Mouse (Mus musculus) liver, embryonic 16.5 days (tissue): ENCODE data around the gene Gpr161. TPM values are rescaled to one million over a fixed set of nuclear protein-coding genes. Genes with fewer than 3 reads are reported as not detected.

Source experiments
- ATAC-seq: fragments of 200-750 bp; cut with Nextera tagmentation; 2 replicates; pipeline ENCODE4 v1.8.0; 2017; ENCODE audit warnings: low read depth, mild to moderate bottlenecking, moderate number of reproducible peaks, moderate library complexity
- H3K27ac ChIP-seq: fragments of 300-500 bp; sonication (generic); 2 replicates; pipeline ENCODE4 v1.5.1; 2014; ENCODE audit warnings: mild to moderate bottlenecking, low read length
- H3K27me3 ChIP-seq: fragments of 300-500 bp; sonication (generic); 2 replicates; pipeline ENCODE4 v1.6.1; 2014; ENCODE audit warnings: low read depth, low read length, mixed read lengths; ENCODE audit not compliant: control insufficient read depth, insufficient read depth
- H3K36me3 ChIP-seq: fragments of 300-500 bp; sonication (generic); 2 replicates; pipeline ENCODE4 v1.6.1; 2014; ENCODE audit warnings: mild to moderate bottlenecking; ENCODE audit not compliant: control insufficient read depth, insufficient read depth
- H3K4me1 ChIP-seq: fragments of 300-500 bp; sonication (generic); 2 replicates; pipeline ENCODE4 v1.6.1; 2014; ENCODE audit warnings: low read depth, low read length, mixed read lengths; ENCODE audit not compliant: control insufficient read depth
- H3K4me2 ChIP-seq: fragments of 300-500 bp; sonication (generic); 2 replicates; pipeline ENCODE4 v1.6.1; 2014; ENCODE audit warnings: low read depth, low read length, mixed read lengths
- H3K4me3 ChIP-seq: fragments of 300-500 bp; sonication (generic); 2 replicates; pipeline ENCODE4 v1.5.1; 2014; ENCODE audit warnings: low read depth, mild to moderate bottlenecking, low read length
- H3K9ac ChIP-seq: fragments of 300-500 bp; sonication (generic); 2 replicates; pipeline ENCODE4 v1.6.1; 2014; ENCODE audit warnings: low read depth, low read length
- H3K9me3 ChIP-seq: fragments of 300-500 bp; sonication (generic); replicated peaks from 2 replicates; pipeline ENCODE4 v1.6.1; 2016; ENCODE audit warnings: low read length; ENCODE audit not compliant: control insufficient read depth
- WGBS: fragments of 180-500 bp; shearing (Covaris S2); extraction: QIAGEN DNeasy Blood & Tissue Kit; methylation state at CpG from one replicate; pipeline ENCODE4 v1.1.7; 2014; ENCODE audit not compliant: insufficient replicate concordance; 5-methylcytosine and 5-hydroxymethylcytosine counted together
- polyA plus RNA-seq: library from polyadenylated mRNA; unstranded; fragments of >200 nt; fragmentation: Nextera tagmentation; extraction: Ambion mirVana; gene quantifications from 2 replicates; pipeline ENCODE4 v1.2.1, GENCODE M21; 2015

Gene Gpr161
- polyA plus RNA-seq, 1 experiment from 2014 or later: 0.07 TPM

DNA sequence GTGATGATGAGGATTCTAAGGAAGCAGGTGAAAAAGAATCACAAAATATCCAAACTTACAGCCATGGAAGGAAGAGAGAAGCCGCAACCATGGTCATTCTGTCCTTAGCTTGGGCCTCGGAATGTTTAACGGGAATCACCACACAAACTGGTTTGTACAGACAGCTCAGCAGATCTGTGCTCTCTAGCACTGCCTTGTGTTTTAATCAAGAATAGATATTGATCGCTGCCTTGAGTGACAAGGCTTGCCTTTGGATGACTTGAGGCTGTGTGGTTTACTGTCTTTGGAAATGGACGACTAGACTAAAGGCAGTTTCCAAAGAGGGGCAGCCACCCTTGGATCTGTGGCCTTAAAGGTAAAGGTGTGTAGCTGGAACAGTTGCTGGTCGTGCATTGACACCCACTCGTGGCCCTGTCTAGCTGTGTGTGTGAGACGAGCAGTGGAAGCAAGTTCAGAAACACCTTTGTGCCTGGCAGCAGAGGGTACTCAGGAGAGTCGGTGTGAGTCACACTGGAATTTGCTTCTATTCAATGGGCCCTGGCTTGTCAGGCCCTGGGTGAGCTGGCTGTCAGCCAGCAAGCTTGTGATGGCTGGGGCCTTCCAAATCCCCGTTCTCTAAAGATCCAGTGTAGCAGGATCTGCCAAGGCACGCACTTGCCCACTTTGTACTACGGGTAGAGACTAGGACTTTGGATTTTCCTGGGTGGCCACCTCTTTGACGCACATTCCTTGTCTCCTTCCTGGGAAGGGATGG lies 7.0 kb downstream of the Gpr161 start:
- Histone ChIP-seq H3K4me2 (no peak overlapping the region), H3K4me1 (no peaks in the 10 kb centered on the region; the same call in 1 of the 2 replicates), H3K27me3 (no peaks in the 10 kb centered on the region), H3K36me3 (no peaks in the 10 kb centered on the region), H3K9ac (no peak overlapping the region), H3K4me3 (no peak overlapping the region), H3K27ac (no peak overlapping the region), H3K9me3 (no peaks in the 10 kb centered on the region)
- no peak for ATAC-seq
- 66% methylated on average over 13 of the region's 13 CpGs for WGBS

DNA sequence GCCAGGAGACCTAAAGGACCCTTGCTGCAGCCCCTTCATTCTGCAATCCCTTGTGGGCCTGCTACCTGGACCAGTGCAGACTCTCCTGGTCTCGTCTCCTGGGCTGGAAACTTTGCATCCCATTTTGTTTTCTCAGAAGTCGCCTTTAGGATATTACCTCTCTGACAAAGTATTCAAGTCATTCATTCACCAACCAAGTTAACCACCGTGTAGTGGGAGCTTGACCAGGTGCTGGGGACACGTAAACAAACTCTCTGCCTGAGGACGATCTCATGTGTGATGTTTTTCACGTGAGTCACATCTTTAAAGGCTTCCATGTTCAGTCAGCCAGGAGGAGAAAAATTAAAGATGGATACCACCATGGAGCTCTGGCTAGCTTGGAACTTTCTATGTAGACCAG lies 7.6 kb downstream of the Gpr161 start:
- Histone ChIP-seq H3K27ac (no peak overlapping the region), H3K27me3 (no peaks in the 10 kb centered on the region), H3K36me3 (no peaks in the 10 kb centered on the region), H3K9me3 (no peaks in the 10 kb centered on the region), H3K9ac (no peak overlapping the region), H3K4me2 (no peak overlapping the region), H3K4me3 (no peak overlapping the region), H3K4me1 (no peaks in the 10 kb centered on the region; the same call in 1 of the 2 replicates)
- 53% methylated on average over 6 of the region's 6 CpGs for WGBS
- ATAC-seq: no peak

DNA sequence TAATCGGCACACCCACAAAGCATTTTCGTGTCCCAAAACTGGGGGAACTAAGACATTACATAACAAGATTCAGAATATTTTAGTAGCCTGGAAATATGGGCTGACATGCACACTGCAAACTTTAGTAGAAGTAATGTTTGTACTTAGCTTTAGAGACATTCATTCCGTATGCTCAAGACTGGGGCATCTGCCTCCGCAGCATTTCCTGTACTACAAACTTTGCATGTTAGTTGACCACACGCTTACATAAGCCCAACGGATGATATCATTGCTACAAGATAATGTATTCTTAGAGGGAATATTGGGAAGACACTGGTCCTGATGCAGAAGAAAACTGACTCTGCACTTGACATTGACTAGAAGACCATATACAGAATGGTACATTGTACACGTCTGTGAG lies 8.8 kb downstream of the Gpr161 start:
- 56% methylated on average over 7 of the region's 7 CpGs for WGBS
- Histone ChIP-seq H3K27ac (no peak overlapping the region), H3K27me3 (no peaks in the 10 kb centered on the region)

DNA sequence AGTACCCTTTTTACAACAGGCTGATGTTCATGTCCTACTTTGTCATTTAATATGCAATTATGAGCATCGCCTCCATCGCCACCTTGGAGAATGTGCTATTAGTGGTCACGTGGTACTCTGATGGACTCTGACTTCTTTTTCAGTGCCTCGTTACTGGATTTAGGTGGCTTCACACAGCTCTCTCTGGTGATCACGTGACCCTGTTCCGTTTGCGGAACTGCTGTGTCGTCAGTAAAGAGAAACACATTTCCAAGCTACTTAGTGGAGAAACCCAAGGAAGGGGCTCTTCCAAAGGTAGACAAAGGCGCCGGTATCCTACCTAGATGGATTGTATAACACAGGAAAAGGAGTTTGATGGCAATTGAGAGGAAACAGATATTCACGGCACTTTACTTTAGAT lies 12.6 kb downstream of the Gpr161 start:
- Histone ChIP-seq H3K9ac (no peak overlapping the region), H3K27ac (no peak overlapping the region), H3K9me3 (no peaks in the 10 kb centered on the region), H3K4me1 (no peaks in the 10 kb centered on the region), H3K4me2 (no peak overlapping the region), H3K36me3 (no peaks in the 10 kb centered on the region), H3K4me3 (no peak overlapping the region), H3K27me3 (no peaks in the 10 kb centered on the region)
- WGBS: 70% methylated on average over 11 of the region's 11 CpGs
- no peak for ATAC-seq

More for the DNA sequence above, 8.8 kb downstream of the Gpr161 start:
- no peaks in the 10 kb centered on the region for H3K9me3 ChIP-seq
- H3K36me3 ChIP-seq: no peaks in the 10 kb centered on the region
- no peak for ATAC-seq
- no peak overlapping the region for H3K4me3 ChIP-seq
- H3K4me2 ChIP-seq: no peak overlapping the region
- H3K4me1 ChIP-seq: no peaks in the 10 kb centered on the region; the same call in 1 of the 2 replicates
- no peak overlapping the region for H3K9ac ChIP-seq

DNA sequence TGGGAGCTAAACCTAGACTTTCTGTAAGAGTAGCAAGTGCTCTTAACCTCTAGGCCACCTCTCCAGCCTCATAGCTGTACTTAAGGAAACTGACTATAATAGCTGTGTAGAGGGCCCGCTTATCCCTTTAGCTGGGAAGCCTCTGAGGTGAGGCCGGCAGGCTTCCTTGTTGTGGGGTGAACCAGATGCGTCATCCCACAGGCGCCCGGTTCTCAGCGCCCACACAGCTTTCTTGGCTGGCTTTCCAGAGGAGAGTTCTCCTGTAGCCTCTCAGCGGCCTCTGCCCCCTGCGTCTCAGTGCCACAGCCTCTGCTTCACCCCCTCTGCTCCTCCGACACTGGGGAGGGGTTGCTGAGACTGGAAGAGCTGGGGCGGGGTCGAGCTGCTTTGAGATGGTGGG lies 20.8 kb downstream of the Gpr161 start:
- WGBS: 63% methylated on average over 11 of the region's 11 CpGs
- H3K4me2 ChIP-seq: no peak overlapping the region
- ATAC-seq: no peak

DNA sequence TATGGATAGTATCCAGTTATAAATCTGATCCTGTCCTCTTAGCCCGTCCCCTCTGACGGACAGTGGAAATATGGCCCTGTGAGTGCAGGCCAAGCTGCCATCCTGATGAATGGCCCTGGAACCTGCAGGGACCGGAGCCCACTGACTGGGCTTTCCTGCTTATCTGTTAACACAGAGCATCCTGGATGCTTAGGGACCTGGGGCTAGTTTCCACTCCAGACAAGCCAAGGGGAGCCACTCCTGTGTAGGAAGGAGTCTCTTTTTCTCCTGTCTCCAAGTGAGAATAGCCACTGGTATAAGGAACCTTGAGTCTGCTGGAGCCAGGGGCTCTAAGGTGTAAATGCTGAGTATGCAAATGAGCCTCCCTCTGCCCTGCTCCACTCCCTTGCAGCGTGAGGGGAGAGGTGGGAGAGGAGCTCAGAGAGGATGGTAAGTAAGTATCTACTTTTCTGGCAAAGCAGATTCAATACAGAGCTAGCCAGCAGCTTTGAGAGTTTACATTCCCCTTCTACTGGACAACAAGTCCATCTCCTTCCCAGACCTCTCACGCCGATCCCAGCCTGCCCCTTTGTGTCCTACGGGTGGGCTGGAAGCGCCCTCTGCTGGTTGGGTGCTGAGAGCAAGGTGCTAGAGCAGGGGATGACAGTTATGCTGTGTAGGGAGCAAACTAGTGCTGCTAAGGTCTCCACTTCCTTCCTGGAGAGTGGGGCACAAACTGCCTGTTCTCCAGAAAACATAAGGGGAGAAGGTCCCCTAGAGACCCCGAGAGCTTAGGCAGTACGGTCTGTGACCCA lies 24.7 kb downstream of the Gpr161 start:
- 30% methylated on average over 10 of the region's 10 CpGs for WGBS
- Histone ChIP-seq H3K4me3 (no peak overlapping the region), H3K27me3 (no peaks in the 10 kb centered on the region), H3K4me1 (peaks cover 15% of the 10 kb centered on the region), H3K9ac (no peak overlapping the region), H3K4me2 (peak overlapping the region; percentile 23; the same call in 1 of the 2 replicates), H3K27ac (no peak overlapping the region), H3K36me3 (no peaks in the 10 kb centered on the region), H3K9me3 (no peaks in the 10 kb centered on the region)
- peak; percentile 47; the same call in 1 of the 2 replicates for ATAC-seq

More for the DNA sequence above, 20.8 kb downstream of the Gpr161 start:
- no peak overlapping the region for H3K4me3 ChIP-seq
- no peaks in the 10 kb centered on the region for H3K36me3 ChIP-seq
- H3K4me1 ChIP-seq: no peaks in the 10 kb centered on the region
- no peaks in the 10 kb centered on the region for H3K9me3 ChIP-seq
- H3K27me3 ChIP-seq: no peaks in the 10 kb centered on the region
- H3K27ac ChIP-seq: no peak overlapping the region
- H3K9ac ChIP-seq: no peak overlapping the region

DNA sequence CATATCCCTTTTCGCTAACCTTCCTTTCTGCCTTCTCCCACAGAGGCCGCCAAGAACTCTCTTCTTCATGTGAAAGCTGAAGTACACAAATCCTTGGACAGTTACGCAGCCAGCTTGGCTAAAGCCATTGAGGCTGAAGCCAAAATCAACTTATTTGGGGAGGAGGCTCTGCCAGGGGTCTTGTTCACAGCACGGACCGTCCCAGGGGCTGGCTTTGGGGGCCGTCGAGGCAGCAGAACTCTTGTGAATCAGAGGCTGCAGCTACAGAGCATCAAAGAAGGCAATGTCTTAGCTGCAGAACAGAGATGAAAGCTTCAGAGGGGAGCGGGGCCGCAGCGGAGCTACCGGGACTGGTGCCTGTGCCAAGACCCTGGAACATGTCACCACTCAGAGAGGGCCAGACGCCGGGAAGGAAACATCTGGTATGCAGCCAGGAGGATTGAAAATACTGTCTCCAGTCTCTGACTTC lies 25.8 kb downstream of the Gpr161 start:
- no peaks in the 10 kb centered on the region for H3K36me3 ChIP-seq
- H3K27ac ChIP-seq: no peak overlapping the region
- H3K4me1 ChIP-seq: peaks cover 15% of the 10 kb centered on the region
- no peak overlapping the region for H3K9ac ChIP-seq
- H3K4me2 ChIP-seq: no peak overlapping the region
- no peak overlapping the region for H3K4me3 ChIP-seq
- ATAC-seq: no peak
- H3K27me3 ChIP-seq: no peaks in the 10 kb centered on the region
- WGBS: 81% methylated on average over 13 of the region's 13 CpGs
- H3K9me3 ChIP-seq: no peaks in the 10 kb centered on the region

DNA sequence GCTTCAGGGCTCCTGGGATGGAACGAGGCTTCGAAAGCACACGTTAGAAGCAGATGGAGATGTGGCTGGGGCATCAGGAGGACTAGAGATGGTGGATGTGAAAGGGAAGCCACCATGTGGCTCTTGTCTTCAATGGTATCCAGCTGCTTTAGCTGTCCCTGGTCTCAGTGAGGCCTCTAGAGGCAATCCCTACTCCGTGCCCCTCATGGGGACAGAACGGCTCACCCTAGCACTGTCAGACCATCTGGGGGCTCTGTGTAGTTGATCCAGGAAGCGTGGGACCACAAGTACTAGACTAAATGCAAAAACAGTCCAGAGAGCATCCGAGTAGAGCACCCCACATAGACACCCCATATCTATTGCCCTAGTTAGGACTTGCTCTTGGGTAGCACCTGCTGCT lies 26.3 kb downstream of the Gpr161 start:
- ATAC-seq: no peak
- no peak overlapping the region for H3K4me3 ChIP-seq
- H3K36me3 ChIP-seq: no peaks in the 10 kb centered on the region
- WGBS: 79% methylated on average over 7 of the region's 7 CpGs
- no peak overlapping the region; the same call in 1 of the 2 replicates for H3K27ac ChIP-seq
- H3K27me3 ChIP-seq: no peaks in the 10 kb centered on the region
- H3K4me1 ChIP-seq: peaks cover 15% of the 10 kb centered on the region
- no peaks in the 10 kb centered on the region for H3K9me3 ChIP-seq
- H3K4me2 ChIP-seq: no peak overlapping the region
- no peak overlapping the region for H3K9ac ChIP-seq

DNA sequence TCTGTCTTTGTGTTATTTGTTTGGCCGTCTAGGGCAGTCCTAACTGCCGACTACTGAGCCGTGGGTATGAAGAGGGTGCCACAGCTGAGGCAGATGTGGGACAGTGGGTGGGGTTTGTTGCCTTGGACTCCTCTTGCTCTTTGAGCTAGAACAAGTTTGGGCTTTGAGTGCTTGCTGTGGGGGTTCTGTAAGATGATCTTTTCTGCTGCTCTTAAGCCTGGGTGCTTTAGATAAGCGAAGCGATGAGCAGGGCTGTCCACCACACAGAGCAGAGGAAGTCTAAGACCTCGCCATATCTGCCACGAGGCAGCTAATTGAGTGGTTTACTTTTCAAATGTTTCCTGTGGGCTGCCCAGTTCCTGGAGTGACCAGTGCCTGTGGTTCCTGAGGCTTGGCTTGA lies 27.3 kb downstream of the Gpr161 start:
- H3K36me3 ChIP-seq: no peaks in the 10 kb centered on the region
- H3K4me3 ChIP-seq: no peak overlapping the region
- peak; percentile 84 for ATAC-seq
- WGBS: 15% methylated on average over 7 of the region's 7 CpGs
- H3K27me3 ChIP-seq: no peaks in the 10 kb centered on the region
- no peaks in the 10 kb centered on the region for H3K9me3 ChIP-seq
- H3K27ac ChIP-seq: peak overlapping the region; percentile 31
- H3K4me2 ChIP-seq: 0 out of 2 replicates have a peak overlapping the region, but pooled peaks have one; percentile 1
- peaks cover 15% of the 10 kb centered on the region for H3K4me1 ChIP-seq
- no peak overlapping the region for H3K9ac ChIP-seq
